Mouse (Mus musculus): Measurements from ENCODE around the gene Pou5f1. TPM values are rescaled to one million over a fixed set of nuclear protein-coding genes. Genes with fewer than 3 reads are reported as not detected.
A peak's percentile ranks its signal among the peaks of the same experiment; 100 is the strongest.
"Not testable (repeated sequence)": the region's sequence is repeated elsewhere in the genome, so short reads cannot be mapped to it uniquely, and the experiment has no call there.

Gene Pou5f1
- total RNA-seq (2014; rRNA removed) = not detected in 2 replicates
- not detected in 2 replicates for polyA plus RNA-seq (2015; fragmentation: Nextera tagmentation; extraction: Ambion mirVana)

DNA sequence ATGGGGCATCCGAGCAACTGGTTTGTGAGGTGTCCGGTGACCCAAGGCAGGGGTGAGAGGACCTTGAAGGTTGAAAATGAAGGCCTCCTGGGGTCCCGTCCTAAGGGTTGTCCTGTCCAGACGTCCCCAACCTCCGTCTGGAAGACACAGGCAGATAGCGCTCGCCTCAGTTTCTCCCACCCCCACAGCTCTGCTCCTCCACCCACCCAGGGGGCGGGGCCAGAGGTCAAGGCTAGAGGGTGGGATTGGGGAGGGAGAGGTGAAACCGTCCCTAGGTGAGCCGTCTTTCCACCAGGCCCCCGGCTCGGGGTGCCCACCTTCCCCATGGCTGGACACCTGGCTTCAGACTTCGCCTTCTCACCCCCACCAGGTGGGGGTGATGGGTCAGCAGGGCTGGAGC lies at the start of gene Pou5f1:
Gene Pou5f1, plus strand, starts transcription at position 243 of the 400 bp plus-strand sequence.
- 48% methylated on average over 13 of the region's 13 CpGs for WGBS
- no peak within 1 kb of the TSS for H3K4me3 ChIP-seq (ENCODE audit: low read depth, low read length)
- no peak within 1 kb of the TSS for H3K27ac ChIP-seq (ENCODE audit: low read depth, low read length)
- no peak within 1 kb of the TSS for H3K9ac ChIP-seq
- ATAC-seq (no peak), DNase-seq (no peak)
- no peak within 1 kb of the TSS for H3K4me2 ChIP-seq (ENCODE audit: low read depth)
- TF ChIP-seq CTCF (IDR thresholded peaks at IDR 0.05; ENCODE audit: low read depth) = no peak
- no peaks in the 10 kb centered on the region for H3K36me3 ChIP-seq (ENCODE audit: insufficient read depth)
- H3K27me3 ChIP-seq (ENCODE audit: insufficient read depth, low read length) = peaks cover 11% of the 10 kb centered on the region; the same call in 1 of the 2 replicates
- no peaks in the 10 kb centered on the region for H3K4me1 ChIP-seq (ENCODE audit: insufficient read depth)
- no peaks in the 10 kb centered on the region for H3K9me3 ChIP-seq (ENCODE audit: low read length)

DNA sequence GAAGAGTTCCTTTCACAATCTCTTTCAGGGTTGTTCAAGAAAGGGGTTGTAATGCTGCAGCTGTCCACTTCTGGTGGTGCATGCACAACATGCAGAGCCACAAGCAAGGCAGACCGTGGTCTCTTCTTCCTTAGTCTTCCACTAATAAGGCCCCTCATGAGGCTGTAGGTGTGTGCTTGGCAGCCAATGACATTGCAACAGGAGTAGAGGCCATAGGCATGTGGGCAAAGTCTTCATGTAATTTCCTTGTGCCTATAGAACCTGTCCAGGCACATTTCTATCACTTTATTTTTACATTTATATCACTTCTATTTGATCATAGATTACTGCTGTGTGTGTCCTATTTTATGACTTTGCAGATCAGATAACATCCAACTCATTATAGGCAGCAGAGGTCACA lies 47.6 kb upstream of the Pou5f1 start:
- ATAC-seq; H3K36me3 ChIP-seq (ENCODE audit: insufficient read depth); H3K4me3 ChIP-seq (ENCODE audit: low read depth, low read length); H3K4me1 ChIP-seq (ENCODE audit: insufficient read depth); H3K27me3 ChIP-seq (ENCODE audit: insufficient read depth, low read length); DNase-seq; H3K9me3 ChIP-seq (ENCODE audit: low read length); H3K4me2 ChIP-seq (ENCODE audit: low read depth); H3K27ac ChIP-seq (ENCODE audit: low read depth, low read length); H3K9ac ChIP-seq: not testable (repeated sequence)
- WGBS = no CpG with 5 or more reads among the region's 1 CpGs

DNA sequence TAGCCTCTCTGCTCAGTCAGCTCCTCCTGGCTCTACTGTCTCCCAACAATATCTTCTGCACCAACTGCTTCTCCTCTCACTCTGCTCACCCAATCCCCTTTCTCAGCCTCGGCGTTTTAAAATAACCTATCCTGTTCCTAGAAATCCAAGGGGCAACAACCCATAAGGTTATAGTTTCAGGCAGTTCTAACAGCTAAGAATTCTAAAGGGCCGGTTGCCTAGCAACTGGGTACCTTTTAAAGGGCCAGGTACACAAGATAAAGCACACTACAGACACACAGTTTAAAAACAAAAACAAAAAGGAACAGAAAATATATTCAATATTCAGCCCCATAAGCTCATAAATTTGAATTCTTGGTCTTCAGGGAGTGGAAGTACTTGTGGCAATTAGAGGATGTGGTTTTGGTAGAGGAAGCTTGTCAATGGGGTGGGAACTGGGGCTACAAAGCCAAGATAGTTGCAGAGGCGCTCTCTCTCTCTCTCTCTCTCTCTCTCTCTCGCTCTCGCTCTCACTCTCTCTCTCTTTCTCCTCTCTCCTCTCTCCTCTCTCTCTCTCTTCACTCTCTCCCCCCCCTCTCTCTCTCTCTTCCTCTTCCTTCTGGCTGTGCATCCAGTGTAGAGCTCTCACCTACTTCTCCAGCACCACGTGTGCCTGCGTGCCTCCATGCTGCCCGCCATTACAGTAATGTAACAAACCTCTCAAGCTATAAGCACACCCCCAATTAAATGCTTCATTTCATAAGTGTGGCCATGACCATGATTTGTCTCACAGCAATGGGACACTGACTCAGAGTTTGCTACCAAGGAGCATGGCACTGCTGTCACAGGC lies 45.1 kb upstream of the Pou5f1 start:
- H3K4me3 ChIP-seq (ENCODE audit: low read depth, low read length); H3K9me3 ChIP-seq (ENCODE audit: low read length); H3K27ac ChIP-seq (ENCODE audit: low read depth, low read length); H3K36me3 ChIP-seq (ENCODE audit: insufficient read depth); H3K9ac ChIP-seq; H3K27me3 ChIP-seq (ENCODE audit: insufficient read depth, low read length); H3K4me1 ChIP-seq (ENCODE audit: insufficient read depth); DNase-seq; H3K4me2 ChIP-seq (ENCODE audit: low read depth): not testable (repeated sequence)
- 63% methylated on average over 3 of the region's 9 CpGs for WGBS
- ATAC-seq = peak; percentile 91

DNA sequence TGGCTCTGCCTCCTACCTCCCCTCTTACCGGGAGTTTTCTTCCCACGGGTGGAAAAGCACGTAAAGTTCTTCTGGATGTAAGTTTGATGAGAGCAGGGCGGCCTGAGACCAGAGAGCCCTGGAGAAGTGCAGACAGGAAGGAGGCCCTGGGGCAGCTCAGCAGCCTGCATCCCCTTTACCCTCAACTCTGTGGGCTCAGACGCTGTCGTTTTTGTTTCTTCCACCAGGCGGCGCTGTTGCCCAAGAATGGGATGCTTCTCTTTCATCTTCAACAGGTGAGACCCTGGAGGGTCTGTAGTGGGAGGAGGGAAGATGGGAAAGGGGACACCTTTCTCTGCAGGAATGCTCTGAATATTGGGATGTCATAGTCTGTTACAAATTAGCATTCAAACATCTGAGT lies 40.2 kb upstream of the Pou5f1 start:
- 9% methylated on average over 8 of the region's 8 CpGs for WGBS

DNA sequence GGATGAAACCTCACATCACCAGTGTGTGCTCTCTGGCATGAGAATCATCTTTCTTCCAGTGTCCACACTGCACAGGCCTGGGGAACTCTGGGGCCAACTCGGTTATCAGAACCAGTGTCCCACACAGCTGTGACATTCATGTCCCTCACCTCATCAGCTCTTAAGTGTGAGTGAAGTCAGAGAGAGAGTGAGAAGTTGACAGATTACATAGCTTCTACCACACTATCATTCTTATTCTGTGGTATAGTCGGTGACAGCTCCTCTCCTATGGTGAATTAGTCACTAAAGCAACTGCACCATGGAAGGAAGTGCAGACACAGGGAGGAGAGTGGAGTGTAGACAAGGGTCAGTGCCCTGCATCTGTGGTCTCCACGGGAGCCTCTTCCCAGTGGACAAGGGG lies 36.9 kb upstream of the Pou5f1 start:
- not testable (repeated sequence) for H3K4me3 ChIP-seq (ENCODE audit: low read depth, low read length); H3K9me3 ChIP-seq (ENCODE audit: low read length); H3K4me2 ChIP-seq (ENCODE audit: low read depth); H3K36me3 ChIP-seq (ENCODE audit: insufficient read depth); H3K27me3 ChIP-seq (ENCODE audit: insufficient read depth, low read length); DNase-seq; ATAC-seq; H3K9ac ChIP-seq; H3K27ac ChIP-seq (ENCODE audit: low read depth, low read length); H3K4me1 ChIP-seq (ENCODE audit: insufficient read depth)
- 69% methylated on average over 3 of the region's 3 CpGs for WGBS

More for the DNA sequence above, 40.2 kb upstream of the Pou5f1 start:
- not testable (repeated sequence) for H3K9ac ChIP-seq; H3K36me3 ChIP-seq (ENCODE audit: insufficient read depth); H3K4me2 ChIP-seq (ENCODE audit: low read depth); H3K9me3 ChIP-seq (ENCODE audit: low read length); H3K4me3 ChIP-seq (ENCODE audit: low read depth, low read length); ATAC-seq; H3K27ac ChIP-seq (ENCODE audit: low read depth, low read length); H3K4me1 ChIP-seq (ENCODE audit: insufficient read depth); H3K27me3 ChIP-seq (ENCODE audit: insufficient read depth, low read length)
- peak; percentile 76 for TF ChIP-seq CTCF (IDR thresholded peaks at IDR 0.05; ENCODE audit: low read depth)
- DNase-seq = peak; percentile 47

DNA sequence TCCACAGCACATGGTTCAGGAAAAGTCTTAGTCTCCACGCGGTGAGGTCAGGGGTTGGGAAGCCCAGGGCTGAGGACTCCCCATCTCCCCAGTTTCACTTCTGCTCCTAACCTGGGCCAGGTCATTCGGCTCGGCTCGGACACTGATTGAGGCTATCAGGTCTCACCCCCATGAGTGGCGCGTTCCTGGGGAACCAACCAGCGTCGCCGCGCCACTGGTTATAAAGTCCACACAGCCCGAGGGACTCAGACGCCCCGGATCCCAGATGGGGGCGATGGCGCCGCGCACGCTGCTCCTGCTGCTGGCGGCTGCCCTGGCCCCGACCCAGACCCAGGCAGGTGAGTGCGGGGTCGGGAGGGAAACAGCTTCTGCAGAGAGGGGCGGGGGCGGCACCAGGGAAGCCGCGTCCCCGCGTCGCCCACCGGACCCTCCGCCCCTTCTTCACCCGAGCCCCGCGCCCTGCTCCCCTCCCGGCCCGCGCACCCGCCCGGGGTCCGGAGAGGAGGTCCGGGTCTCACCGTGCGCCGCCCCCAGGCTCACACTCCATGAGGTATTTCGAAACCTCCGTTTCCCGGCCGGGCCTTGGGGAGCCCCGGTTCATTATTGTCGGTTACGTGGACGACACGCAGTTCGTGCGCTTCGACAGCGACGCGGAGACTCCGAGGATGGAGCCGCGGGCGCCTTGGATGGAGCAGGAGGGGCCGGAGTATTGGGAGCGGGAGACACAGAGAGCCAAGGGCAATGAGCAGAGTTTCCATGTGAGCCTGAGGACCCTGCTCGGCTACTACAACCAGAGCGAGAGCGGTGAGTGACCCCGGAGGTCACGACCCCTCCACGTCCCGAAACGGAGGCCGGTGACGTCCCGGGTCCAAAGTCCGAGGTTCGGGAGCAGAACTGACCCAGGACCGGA lies 35.7 kb upstream of the Pou5f1 start, which contains the start of gene H2-Q10:
Gene H2-Q10, plus strand, starts transcription at position 248 of the 910 bp plus-strand sequence.
- 4% methylated on average over 71 of the region's 80 CpGs for WGBS
- Histone ChIP-seq H3K9ac (peak within 1 kb of the TSS; percentile 37), H3K36me3 (ENCODE audit: insufficient read depth) (no peaks in the 10 kb centered on the region), H3K9me3 (ENCODE audit: low read length) (no peaks in the 10 kb centered on the region), H3K27me3 (ENCODE audit: insufficient read depth, low read length) (peaks cover 5% of the 10 kb centered on the region; the same call in 1 of the 2 replicates), H3K27ac (ENCODE audit: low read depth, low read length) (no peak within 1 kb of the TSS), H3K4me1 (ENCODE audit: insufficient read depth) (no peaks in the 10 kb centered on the region), H3K4me2 (ENCODE audit: low read depth) (peak within 1 kb of the TSS; percentile 62), H3K4me3 (ENCODE audit: low read depth, low read length) (peak within 1 kb of the TSS; percentile 35)
- DNase-seq (no peak), ATAC-seq (no peak)
- TF ChIP-seq CTCF (IDR thresholded peaks at IDR 0.05; ENCODE audit: low read depth) = no peak

DNA sequence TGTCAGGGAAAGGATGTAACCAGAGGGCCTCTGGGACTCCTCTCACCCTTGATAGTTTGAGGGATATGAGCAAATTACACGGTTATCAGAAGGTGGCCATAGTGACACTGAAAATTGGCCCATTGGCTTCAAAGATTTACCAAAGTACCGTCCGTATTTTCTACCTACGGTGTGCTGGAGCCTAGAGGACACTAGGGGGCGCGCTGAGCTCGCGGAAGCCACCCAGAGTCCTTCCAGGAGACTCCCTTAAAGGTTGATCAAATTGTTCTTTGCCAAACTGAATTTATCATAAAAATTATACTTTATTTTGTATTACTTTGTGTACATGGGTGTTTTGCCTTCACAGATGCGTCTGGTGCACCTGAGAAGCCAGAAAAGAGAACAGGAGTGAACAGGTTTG lies 21.8 kb upstream of the Pou5f1 start:
- peak; percentile 75 for DNase-seq
- TF ChIP-seq CTCF (IDR thresholded peaks at IDR 0.05; ENCODE audit: low read depth) = peak; percentile 89
- Histone ChIP-seq H3K9me3 (ENCODE audit: low read length) (no peaks in the 10 kb centered on the region), H3K27ac (ENCODE audit: low read depth, low read length) (no peak overlapping the region), H3K4me2 (ENCODE audit: low read depth) (no peak overlapping the region), H3K4me1 (ENCODE audit: insufficient read depth) (no peaks in the 10 kb centered on the region), H3K36me3 (ENCODE audit: insufficient read depth) (no peaks in the 10 kb centered on the region), H3K9ac (no peak overlapping the region), H3K27me3 (ENCODE audit: insufficient read depth, low read length) (no peaks in the 10 kb centered on the region), H3K4me3 (ENCODE audit: low read depth, low read length) (no peak overlapping the region)
- WGBS = 3% methylated on average over 9 of the region's 9 CpGs
- peak; percentile 48 for ATAC-seq

All from forebrain, postnatal 0 days (tissue).